Mouse (Mus musculus) myocyte (in vitro differentiated cells): ENCODE results near the gene Rheb. TPM values are rescaled to one million over a fixed set of nuclear protein-coding genes. Genes with fewer than 3 reads are reported as not detected.

Experiments used
- H3K27me3 ChIP-seq: one replicate; pipeline ENCODE4 v1.6.1; 2011; ENCODE audit not compliant: control insufficient read depth, insufficient read depth, insufficient read length
- H3K36me3 ChIP-seq: one replicate; pipeline ENCODE4 v1.6.1; 2011; ENCODE audit not compliant: control insufficient read depth, insufficient read depth
- H3K4me2 ChIP-seq: one replicate; pipeline ENCODE4 v1.6.1; 2011; ENCODE audit warnings: low read depth, control low read depth
- H3K4me3 ChIP-seq: one replicate; pipeline ENCODE4 v1.5.1; 2011; ENCODE audit warnings: mild to moderate bottlenecking, control low read depth, moderate library complexity
- H3K79me2 ChIP-seq: one replicate; pipeline ENCODE4 v1.6.1; 2011; ENCODE audit not compliant: control insufficient read depth, insufficient read depth
- H3ac ChIP-seq: one replicate; pipeline ENCODE4 v1.6.1; 2011; ENCODE audit not compliant: control insufficient read depth, insufficient read length
- CEBPB ChIP-seq: IDR thresholded peaks from 2 replicates; pipeline ENCODE4 v1.6.1; 2011; ENCODE audit warnings: mild to moderate bottlenecking, moderate library complexity; ENCODE audit not compliant: poor library complexity, insufficient read depth, severe bottlenecking
- E2F4 ChIP-seq: IDR thresholded peaks from one replicate; pipeline ENCODE4 v1.6.1; 2011; ENCODE audit warnings: mild to moderate bottlenecking, control low read depth, moderate library complexity; ENCODE audit not compliant: insufficient read depth
- MAX ChIP-seq: IDR thresholded peaks from one replicate; pipeline ENCODE4 v1.6.1; 2011; ENCODE audit warnings: low read depth, mild to moderate bottlenecking, control low read depth
- MYOD1 ChIP-seq, 3 experiments: IDR thresholded peaks; one replicate each; pipeline ENCODE4 v1.6.1; 2011; ENCODE audit warnings: control low read depth in 2 of 3, low read depth in 2 of 3, mild to moderate bottlenecking in 2 of 3, moderate library complexity in 1 of 3; ENCODE audit not compliant: insufficient read length in 2 of 3, control insufficient read depth in 1 of 3
- MYOG ChIP-seq, 3 experiments: IDR thresholded peaks; one replicate each; pipeline ENCODE4 v1.6.1; 2011; ENCODE audit warnings: control low read depth in 2 of 3, low read depth in 2 of 3, mild to moderate bottlenecking in 2 of 3; ENCODE audit not compliant: insufficient read length in 2 of 3, control insufficient read depth in 1 of 3, insufficient read depth in 1 of 3
- POLR2A ChIP-seq: IDR thresholded peaks from one replicate; pipeline ENCODE4 v1.6.1; 2011; ENCODE audit warnings: low read depth, mild to moderate bottlenecking, control low read depth, moderate library complexity; ENCODE audit not compliant: insufficient read length
- POLR2AphosphoS2 ChIP-seq: IDR thresholded peaks from one replicate; pipeline ENCODE4 v1.6.1; 2011; ENCODE audit warnings: low read depth, control low read depth; ENCODE audit not compliant: insufficient read length
- REST ChIP-seq: IDR thresholded peaks from one replicate; pipeline ENCODE4 v1.6.1; 2011; ENCODE audit warnings: mild to moderate bottlenecking, control low read depth, moderate library complexity; ENCODE audit not compliant: insufficient read depth, insufficient read length
- SRF ChIP-seq: IDR thresholded peaks from one replicate; pipeline ENCODE4 v1.6.1; 2011; ENCODE audit warnings: low read depth; ENCODE audit not compliant: control insufficient read depth, insufficient read length
- TCF12 ChIP-seq: IDR thresholded peaks from one replicate; pipeline ENCODE4 v1.6.1; 2011; ENCODE audit warnings: mild to moderate bottlenecking, control low read depth; ENCODE audit not compliant: poor library complexity, insufficient read depth, severe bottlenecking
- TCF3 ChIP-seq: IDR thresholded peaks from one replicate; pipeline ENCODE4 v1.6.1; 2011; ENCODE audit warnings: low read depth, control low read depth; ENCODE audit not compliant: insufficient read length
- USF1 ChIP-seq: IDR thresholded peaks from one replicate; pipeline ENCODE4 v1.6.1; 2011; ENCODE audit warnings: low read depth, mild to moderate bottlenecking, control low read depth, moderate library complexity
- polyA plus RNA-seq: library from polyadenylated mRNA; unstranded; fragments of >200 nt; fragmentation: generic; extraction: Trizol; gene quantifications from one replicate; pipeline ENCODE4 v1.2.1, GENCODE M21; 2012; ENCODE audit warnings: missing spikeins

Rheb gene
- polyA plus RNA-seq, 1 experiment: 64.4 TPM

GRCm38 (mm10) chr5:24782957-24783356, 59.5 kb downstream of the Rheb start:
- no peak for TF ChIP-seq SRF
- TF ChIP-seq MAX: no peak
- no peak for TF ChIP-seq TCF12
- no peak for TF ChIP-seq TCF3
- TF ChIP-seq CEBPB: no peak
- no peak for TF ChIP-seq REST
- no peak for TF ChIP-seq POLR2A
- TF ChIP-seq USF1: no peak
- Histone ChIP-seq H3K27me3 (peaks cover 24% of the 10 kb centered on the region), H3K36me3 (no peaks in the 10 kb centered on the region), H3K79me2 (no peaks in the 10 kb centered on the region), H3ac (no peak overlapping the region), H3K4me2 (no peak overlapping the region), H3K4me3 (no peak overlapping the region)

GRCm38 (mm10) chr5:24781048-24781447, 61.4 kb downstream of the Rheb start:
- H3K36me3 ChIP-seq: no peaks in the 10 kb centered on the region
- H3K79me2 ChIP-seq: no peaks in the 10 kb centered on the region
- H3K4me3 ChIP-seq: no peak overlapping the region
- TF ChIP-seq TCF3 (no peak), POLR2A (no peak), MYOG (IDR thresholded peaks at IDR 0.05; ENCODE audit: control insufficient read depth in 1 of 3, insufficient read depth in 1 of 3, insufficient read length in 2 of 3, low read depth in 2 of 3) (no peak), SRF (no peak)
- no peak overlapping the region for H3K4me2 ChIP-seq
- H3ac ChIP-seq: no peak overlapping the region
- H3K27me3 ChIP-seq: peaks cover 28% of the 10 kb centered on the region

GRCm38 (mm10) chr5:24779881-24780512, 62.4 kb downstream of the Rheb start:
- TF ChIP-seq TCF12 (no peak), POLR2A (no peak), POLR2AphosphoS2 (no peak), TCF3 (no peak), MYOG (IDR thresholded peaks at IDR 0.05; ENCODE audit: control insufficient read depth in 1 of 3, insufficient read depth in 1 of 3, insufficient read length in 2 of 3, low read depth in 2 of 3) (no peak), E2F4 (no peak), MYOD1 (IDR thresholded peaks at IDR 0.05; ENCODE audit: control insufficient read depth in 1 of 3, insufficient read length in 2 of 3, low read depth in 2 of 3) (no peak), USF1 (no peak), SRF (no peak), CEBPB (no peak), REST (no peak)

GRCm38 (mm10) chr5:24779321-24779720, 63.1 kb downstream of the Rheb start:
- Histone ChIP-seq H3K4me3 (no peak overlapping the region), H3K79me2 (no peaks in the 10 kb centered on the region), H3K36me3 (no peaks in the 10 kb centered on the region), H3K4me2 (no peak overlapping the region), H3K27me3 (peaks cover 24% of the 10 kb centered on the region), H3ac (no peak overlapping the region)
- TF ChIP-seq POLR2AphosphoS2 (no peak), USF1 (no peak), MAX (no peak), TCF12 (no peak), TCF3 (no peak), SRF (no peak), MYOD1 (IDR thresholded peaks at IDR 0.05; ENCODE audit: control insufficient read depth in 1 of 3, insufficient read length in 2 of 3, low read depth in 2 of 3) (no peak), CEBPB (no peak), MYOG (IDR thresholded peaks at IDR 0.05; ENCODE audit: control insufficient read depth in 1 of 3, insufficient read depth in 1 of 3, insufficient read length in 2 of 3, low read depth in 2 of 3) (no peak), REST (no peak), POLR2A (no peak)

More at GRCm38 (mm10) chr5:24779881-24780512, 62.4 kb downstream of the Rheb start:
- Histone ChIP-seq H3K36me3 (no peaks in the 10 kb centered on the region), H3ac (no peak overlapping the region), H3K79me2 (no peaks in the 10 kb centered on the region), H3K4me3 (no peak overlapping the region), H3K4me2 (no peak overlapping the region), H3K27me3 (peaks cover 28% of the 10 kb centered on the region)

GRCm38 (mm10) chr5:24778843-24779140, 63.6 kb downstream of the Rheb start:
- Histone ChIP-seq H3ac (no peak overlapping the region), H3K4me3 (no peak overlapping the region), H3K79me2 (no peaks in the 10 kb centered on the region), H3K4me2 (no peak overlapping the region), H3K27me3 (peaks cover 22% of the 10 kb centered on the region), H3K36me3 (no peaks in the 10 kb centered on the region)
- TF ChIP-seq POLR2A: no peak
- no peak for TF ChIP-seq USF1
